Mouse (Mus musculus) cerebellum, adult 2 months (tissue): ENCODE data around the gene Pdxp.

Experiments
- CTCF ChIP-seq: fragments of 200-500 bp; IDR thresholded peaks from 2 replicates; pipeline ENCODE4 v1.5.1; 2011; ENCODE audit warnings: low read depth, mild to moderate bottlenecking, control low read depth, low read length, moderate library complexity, borderline replicate concordance; ENCODE audit not compliant: insufficient read depth
- POLR2A ChIP-seq: fragments of 200-500 bp; IDR thresholded peaks from 2 replicates; pipeline ENCODE4 v1.6.1; 2011; ENCODE audit warnings: low read length, control low read depth, borderline replicate concordance; ENCODE audit not compliant: insufficient read depth

GRCm38 (mm10) chr15:78940325-78940724 is 26.6 kb downstream of the Pdxp start:
- TF ChIP-seq POLR2A = no peak
- TF ChIP-seq CTCF = no peak
